Mouse (Mus musculus): ENCODE results near the gene Adgrg5.

Gene Adgrg5

DNA sequence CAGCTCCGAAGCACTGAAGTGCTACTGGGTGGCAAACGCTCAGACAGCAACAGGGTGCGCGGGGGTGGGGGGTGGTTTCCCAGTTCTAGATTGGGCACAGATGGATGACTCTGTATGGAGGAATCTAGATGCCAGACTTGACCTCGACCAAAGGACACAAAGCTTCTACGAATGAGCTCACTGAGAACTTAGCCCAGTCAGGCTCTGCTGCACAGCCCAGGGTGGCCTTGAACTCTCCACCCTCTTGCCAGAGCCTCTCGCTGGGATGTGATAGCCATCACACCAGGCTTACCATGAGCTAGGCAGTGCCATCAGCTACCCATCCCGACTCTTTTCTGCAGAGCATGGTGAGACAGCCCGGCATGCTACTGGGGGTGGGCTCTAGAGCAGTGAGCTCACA lies 50.3 kb downstream of the Adgrg5 start:
- DNase-seq, result no peak

DNA sequence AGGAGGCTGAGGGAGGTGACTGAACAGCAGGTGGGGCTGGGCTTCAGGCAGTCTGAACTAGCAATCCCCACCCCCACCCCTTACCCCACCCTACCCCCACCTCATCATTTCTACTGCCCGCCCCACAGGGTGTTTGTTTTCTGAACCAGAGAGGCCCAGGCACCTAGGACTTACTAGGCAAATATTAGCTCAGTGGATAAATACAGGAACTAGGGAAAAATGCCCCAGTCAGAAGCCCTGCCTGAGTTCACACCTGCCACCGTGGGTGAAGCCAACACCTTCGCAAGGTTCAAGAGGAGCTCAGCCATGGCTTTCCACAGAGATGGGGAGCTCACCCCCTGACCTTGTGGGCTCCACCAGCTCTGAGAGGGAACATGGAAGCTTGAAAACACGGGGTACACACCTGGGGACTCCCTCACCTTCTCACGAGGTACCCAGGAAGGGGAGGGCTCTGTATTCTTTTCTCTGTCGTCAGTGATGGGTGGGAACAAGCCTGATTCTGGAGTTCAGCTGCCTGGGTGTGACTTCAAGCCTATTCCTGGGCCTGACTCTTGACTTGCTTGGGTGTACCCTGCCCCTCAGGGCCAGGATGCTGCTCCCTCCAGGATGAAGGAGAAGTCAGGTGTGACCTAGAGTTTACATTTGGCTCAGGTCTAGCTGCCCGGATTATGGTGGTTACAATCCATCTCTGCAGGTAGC lies 51.1 kb downstream of the Adgrg5 start, which contains the start of gene Adgrg1:
Adgrg1 (plus strand) TSS at position 285 of the 699 bp plus-strand sequence.
- no peak for DNase-seq

DNA sequence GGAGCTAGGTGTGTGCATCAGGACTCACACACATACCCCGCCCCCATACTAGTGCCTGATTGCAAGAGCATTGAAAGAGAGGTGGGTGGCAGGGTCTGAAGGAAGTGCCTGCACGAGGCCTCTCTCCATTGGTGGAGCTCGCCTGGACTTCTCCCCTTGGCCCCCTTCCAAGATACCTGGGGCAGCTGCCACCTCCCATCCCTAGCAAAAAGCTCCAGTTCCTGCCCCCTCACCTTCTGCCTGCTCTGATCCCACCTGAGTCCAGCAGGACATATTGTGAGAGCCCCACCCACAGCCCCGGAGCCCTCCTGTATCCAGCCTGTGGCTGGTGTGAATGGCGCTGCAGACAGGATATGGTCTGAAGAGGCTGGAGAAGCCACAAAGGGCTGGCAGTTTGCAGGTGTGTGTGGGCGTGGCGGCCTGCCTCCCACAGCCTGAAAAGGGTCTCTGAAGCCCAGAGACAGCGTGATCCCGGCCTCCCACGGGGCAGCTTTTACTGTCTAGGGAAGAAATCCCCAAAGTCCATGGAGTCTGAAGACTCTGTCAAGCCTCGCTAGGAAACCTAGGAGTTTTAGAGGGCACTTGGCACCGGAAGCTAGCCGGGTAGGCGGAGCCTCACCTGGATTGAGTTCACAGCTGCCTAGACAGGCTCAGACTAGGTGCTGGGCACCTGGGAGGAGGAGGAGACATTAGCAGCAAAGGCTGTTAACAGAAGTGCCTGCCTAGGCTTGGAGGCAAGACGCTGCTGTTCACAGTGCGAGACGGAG lies 53.3 kb downstream of the Adgrg5 start:
- peak; percentile 82 for DNase-seq

DNA sequence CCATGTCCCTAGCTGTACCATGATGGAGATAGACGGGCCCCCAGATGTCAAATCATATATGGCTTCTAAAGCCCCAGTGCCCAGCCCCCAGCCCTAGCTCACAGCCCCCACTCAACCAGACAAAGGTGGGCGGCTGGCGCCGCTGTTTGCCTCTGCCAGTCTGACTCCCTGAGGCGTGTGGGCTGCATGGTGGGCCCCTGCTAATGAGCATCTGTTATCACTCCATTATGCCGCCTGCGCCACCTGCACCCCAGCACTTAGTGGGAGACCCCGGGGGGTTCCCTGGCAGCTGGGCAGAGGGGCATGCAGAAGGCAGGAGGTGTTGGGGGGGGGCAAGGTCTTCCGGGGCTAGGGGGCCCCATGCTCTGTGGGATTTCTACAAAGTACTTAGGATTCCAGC lies 54.6 kb downstream of the Adgrg5 start:
- peak; percentile 67 for DNase-seq

DNA sequence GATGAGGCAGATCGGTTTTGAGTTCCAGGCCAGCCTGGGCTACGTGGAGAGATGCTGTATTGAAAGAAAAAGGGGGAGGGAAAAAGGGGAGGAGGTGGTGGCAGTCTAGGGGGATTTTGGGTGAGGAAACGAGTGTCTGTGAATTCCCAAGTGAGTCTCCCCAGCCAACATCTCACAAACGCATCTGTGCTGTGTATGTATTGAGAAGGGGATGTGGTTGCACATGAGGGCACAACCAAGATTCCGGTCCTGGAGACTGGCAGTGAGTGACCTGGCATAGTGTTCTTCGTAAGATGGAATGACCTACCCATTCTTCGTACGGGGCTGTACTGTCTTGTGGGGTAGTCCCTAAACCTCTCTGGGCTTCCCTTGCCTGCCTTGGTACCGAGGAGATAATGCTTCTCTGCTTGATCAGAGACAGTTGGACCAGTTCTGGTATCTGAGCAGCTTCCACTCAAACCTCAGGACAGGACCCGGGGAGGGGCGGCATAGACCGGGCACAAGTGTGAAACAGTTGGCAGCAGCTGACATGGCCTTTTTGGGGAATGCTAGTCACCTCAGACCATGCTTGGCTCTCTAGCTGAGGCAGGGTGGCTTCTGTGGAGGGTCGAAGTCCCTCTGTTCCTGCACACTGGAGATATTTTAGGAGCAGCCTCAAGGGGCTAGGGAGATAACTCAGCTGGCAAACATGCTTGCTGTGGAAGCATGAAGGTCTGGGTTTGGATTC lies 55.3 kb downstream of the Adgrg5 start:
- no peak for DNase-seq

DNA sequence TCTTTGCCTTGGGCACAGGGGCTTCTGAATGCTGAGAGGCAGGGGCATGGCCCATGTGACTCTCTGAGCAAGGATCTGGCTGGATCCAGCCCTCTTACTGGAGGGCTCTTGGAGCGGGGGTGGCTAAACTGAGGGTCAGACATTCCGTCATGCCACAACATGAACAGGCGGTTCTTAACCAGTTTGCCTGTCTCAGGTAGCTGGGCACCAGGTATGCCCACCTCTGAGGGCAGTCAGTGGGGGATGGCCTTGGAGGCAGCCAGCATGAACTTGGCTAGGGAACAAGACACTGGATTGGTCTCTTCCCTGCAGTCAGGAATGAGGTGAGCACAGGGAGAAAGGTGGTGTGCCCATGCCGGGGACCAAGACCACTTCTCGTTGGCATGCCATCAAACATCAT lies 56.7 kb downstream of the Adgrg5 start:
- DNase-seq, result no peak

DNA sequence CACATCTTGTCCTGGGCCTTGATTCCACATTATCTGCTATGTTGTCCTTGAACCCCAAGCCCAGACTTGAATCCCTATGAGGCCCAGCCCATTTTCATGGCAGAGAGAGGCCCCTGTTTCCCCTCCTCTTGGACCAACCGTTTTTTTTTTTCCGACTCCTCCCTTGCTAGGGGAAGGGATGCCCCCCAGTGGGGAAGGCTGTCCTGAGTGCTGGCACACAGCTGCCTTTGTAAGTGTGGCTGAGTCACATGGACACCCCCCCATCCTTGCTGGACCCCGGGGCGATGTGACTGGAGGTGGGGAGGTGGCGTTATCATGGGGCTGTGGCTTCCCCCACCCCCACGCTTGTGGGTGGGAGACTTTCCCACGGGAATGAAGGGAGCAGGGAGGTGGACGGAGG lies 57.5 kb downstream of the Adgrg5 start:
- DNase-seq, result peak; percentile 39

DNA sequence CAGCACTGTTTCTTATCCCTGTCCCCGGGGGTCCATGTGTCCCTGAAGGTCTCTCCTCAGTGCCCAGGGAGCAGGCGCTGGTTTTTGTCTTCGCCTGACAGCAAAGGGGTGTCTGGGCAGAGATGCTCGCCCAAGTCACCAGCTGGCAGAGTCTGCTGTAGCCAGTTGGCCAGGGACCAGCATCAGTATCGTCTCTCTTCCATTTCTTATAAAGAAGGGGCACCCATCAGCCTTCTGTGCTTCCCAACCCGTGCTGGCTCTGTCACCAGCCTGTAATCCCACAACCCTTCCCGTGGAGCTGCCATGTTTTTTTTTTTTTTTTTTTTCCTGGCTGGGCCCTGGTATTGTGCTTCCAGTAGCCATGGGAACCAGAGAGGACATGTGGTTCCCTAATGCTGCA lies 58.4 kb downstream of the Adgrg5 start:
- no peak for DNase-seq

DNA sequence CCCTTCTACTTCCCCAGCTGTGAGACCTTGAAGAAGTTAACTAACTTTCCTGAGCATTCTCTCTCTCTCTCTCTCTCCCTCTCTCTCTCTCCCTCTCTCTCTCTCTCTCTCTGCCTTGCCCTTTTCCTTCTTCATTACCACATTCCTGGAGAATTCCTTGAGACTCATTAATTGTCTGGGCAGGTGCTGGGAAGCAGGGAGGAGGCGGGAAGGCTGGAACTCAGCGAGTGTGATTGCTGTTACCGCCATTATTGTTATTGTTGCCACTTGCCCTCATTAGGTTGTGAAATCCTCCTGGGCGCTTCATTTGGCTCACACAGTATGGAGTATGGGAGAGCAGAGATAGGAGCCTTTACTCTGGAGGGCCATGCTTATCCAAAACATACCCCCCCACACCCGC lies 59.7 kb downstream of the Adgrg5 start:
- no peak for DNase-seq

DNA sequence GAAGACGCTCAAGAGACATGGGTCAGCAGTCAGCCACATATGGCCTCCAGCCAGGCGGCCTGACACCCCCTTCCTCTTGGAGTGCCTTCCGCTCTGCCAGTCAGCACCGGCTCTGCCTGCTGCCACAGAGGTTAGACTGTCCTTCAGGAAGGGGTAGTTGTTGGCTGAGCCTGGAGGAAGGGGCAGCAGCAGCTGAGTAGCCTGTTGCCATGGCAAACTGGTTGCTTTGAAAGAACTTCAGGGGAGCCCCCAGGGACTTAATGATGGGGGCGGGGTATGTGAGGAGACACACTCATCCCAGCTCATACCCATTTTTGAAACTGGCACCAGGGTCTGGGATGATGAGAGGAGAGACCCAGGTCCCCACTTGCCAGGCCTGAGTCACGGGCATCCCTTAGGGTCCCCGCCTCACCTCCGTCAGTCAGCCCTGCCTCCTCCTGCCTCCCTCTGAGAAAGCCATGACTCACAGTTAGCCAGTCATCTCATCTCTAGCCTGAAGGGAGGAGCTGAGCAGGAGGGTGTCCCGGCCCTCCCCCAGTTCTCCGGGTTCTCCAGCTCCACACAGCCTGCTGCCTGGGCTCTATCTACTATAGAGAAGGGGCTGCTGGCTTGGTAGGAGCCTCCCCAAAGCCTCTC lies 60.5 kb downstream of the Adgrg5 start:
- no peak for DNase-seq

DNA sequence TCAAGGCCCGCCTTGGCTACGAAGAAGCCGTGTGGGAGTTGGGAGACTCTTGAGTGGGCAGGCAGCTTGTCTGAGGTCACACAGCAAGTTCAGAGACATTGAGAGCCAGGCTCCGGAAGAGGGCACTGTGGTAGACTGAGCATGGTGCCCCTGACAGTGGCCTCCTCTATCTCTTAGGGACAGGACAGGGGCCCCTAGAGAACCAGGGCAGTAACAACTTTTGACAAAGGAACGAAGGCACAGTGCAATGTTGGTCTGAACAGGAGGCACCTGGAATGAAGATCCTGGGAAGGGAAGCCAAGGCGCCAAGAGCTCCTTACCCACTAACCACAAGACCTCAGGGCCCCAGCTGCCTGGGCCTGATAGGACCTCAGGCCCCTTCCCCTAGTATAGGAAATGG lies 61.5 kb downstream of the Adgrg5 start:
- DNase-seq, result peak; percentile 64

DNA sequence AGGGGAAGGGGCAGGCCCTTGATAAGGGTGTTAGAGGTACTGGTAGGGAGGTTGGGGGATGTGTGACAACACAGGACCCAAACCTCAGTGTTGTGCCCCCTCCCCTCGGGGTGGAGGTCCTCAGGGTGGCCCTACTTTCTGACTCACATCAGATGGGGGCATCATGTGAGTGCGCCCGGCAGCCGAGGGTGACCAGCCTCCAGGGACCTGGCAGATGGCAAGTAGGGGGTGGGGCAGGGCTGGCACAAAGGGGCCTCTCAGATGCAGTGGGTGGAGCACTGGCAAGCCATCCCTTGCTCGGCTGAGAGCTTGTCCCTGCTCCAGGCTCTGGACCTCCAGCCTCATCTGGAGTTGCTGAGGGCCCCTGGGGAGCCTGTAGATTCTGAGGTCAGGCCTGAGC lies 63.2 kb downstream of the Adgrg5 start:
- no peak for DNase-seq

DNA sequence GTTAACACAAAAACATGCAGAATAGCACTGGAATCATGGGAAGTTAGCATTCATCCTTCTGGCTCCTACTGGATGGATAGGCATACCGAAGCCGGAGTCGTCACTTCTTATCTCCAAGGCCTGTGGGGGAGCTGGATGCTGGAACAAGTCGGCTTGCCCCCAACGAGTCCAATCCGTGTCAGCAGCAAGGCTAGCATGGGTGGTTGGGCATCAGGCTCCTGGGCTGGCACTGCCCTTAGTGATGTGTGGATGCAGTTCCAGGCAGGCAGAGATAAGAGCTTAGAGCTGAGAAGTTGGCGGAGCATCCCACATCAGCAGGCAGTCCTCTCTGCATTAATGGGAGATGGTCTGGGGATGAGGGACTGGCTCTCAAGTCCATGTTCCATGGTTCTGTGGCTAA lies 64.1 kb downstream of the Adgrg5 start:
- DNase-seq, result no peak

DNA sequence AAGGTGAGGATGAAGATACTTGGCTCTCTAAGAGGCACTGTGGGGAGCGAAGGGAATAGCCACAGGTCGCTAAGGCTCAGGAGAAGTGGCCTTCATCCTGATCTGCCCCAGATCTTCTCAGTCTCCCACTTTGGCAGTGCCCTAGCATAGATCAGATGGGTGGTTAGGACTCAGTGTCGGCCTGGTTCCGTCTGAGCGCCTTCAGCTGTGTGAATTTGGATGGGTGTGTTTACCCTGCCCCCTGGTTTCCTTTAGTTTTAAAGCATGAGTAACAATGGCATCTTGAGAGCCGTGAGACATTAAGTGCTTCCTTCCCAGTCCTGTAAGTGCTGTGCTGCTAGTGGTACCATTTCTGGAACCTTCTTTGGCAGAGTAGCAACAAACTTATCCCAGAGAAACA lies 65.1 kb downstream of the Adgrg5 start:
- DNase-seq, result no peak

DNA sequence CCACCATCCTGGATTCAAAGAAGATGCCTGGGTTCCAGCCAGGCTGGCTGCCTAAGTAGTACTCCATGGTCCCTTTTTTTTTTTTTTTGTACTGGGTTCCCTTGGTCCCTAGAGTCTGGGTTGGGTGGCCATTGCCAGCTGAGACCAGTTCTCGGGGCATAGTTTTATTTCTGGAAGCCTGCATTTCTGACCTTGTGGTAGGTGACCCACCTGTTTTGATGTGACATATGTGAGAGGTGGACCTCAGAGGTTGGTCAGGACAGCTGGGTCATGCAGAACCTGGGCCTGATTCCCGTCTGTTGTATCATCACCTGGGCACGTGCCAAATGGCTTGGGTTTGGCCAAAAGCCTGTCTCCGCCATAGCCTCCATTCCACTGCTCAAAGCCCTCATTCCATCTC lies 66.2 kb downstream of the Adgrg5 start:
- DNase-seq, result no peak

DNA sequence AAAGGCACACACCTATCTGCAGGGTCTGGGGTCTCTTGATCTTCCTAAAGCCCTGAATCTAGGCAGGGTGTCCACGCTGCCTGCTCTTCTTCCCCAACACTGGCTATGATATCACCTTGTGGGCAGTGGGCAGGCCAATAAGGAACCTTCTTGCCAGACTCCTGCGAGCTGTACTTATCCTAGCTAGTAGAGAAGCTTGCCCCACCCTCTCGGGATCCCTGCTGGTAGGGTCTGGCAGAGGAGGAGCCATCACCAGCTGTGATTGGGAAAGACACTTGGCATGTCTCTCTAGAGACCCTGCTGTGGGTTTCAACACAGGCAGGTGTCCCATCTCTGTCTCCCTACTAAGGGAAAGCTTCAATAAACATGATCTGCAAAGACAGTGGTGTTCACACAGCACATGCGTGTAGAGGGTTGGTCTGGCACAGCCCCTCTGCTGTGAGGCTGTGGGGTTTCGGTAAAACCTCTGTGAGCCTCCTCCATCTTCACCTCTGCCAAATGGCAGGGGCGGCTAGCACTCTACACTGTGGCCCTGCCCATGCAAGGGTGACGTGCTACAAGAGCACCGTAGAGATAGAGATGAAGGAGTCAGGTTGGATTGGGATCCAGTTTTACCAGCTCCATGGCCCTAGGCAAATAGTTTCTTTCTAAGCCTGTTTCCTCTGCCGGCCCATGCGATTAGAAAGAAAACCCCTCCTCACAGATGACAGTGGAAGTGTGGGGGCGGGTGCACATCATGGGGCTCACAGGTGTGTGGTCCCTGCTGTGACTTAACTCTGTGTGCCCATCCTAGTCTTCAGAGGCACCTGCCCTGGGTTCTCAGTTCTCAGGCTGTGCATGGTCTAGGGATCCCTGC lies 67.3 kb downstream of the Adgrg5 start:
- peak; percentile 74 for DNase-seq

DNA sequence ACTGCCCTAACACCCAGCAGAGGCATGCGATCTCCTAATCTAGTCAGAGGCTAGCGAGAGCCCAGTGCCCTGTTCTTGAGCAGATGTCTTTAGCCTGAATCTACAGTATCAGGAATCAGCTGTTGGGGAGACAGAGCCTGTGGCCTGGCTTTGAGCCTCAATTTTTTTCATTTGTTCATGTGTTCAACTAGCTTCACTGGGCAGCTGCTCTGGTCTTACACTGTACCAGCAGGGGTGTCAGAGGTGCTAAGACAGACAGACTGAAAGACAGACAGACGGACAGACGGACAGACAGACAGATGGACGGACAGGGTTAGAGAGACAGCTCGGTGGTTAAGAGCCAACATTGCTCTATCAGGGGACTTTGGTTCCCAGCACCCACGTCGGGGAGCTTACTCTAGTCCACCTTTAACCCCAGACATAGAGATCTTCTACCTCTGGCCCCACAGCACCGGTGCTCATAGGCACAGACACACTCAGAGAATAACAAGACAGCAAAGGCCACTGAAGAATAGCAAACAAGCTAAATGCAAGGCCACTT lies 68.0 kb downstream of the Adgrg5 start:
- no peak for DNase-seq

DNA sequence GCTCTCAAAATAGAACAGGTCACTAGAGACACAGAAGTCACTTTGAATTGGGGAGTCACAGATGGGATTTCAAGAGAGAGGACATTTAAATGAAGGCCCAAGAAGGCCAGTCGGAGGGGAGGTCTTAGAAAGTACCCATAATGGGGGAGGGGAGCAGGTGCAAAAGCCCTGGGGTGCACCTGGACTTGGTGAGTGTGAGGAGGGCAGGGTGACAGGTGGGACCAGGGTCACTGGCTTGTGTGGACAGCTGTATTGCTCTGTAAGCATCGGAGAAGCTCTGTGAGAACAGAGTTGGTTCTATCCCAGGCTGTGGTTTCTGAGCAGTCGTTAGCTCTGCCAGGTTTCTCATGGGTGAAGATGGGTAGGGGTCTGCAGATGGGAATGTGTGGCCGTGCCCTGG lies 68.5 kb downstream of the Adgrg5 start:
- DNase-seq, result no peak

DNA sequence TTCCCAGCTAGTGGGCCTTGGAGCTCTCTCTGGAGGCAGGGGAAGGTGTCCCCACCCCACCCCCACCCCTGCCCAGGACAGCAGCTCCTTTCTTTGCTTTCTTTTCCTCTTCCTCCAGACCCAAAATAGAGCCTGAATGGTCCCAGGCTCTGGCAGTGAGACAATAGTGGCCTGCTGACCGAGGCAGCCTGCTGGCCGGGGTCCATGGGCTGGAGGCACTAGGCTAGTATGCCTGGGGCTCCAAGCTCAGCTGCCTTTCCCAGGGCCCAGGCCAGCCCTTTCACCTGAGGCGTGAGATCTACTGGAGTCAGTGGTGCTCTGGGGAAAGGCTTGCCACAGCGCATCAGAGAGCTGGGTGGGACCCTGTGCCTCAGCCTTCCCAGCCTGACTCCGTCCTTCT lies 69.0 kb downstream of the Adgrg5 start:
- DNase-seq, result no peak

All from thymus, postnatal 14 days (tissue).